Mouse (Mus musculus): ENCODE results near the gene Akr1d1.

DNA sequence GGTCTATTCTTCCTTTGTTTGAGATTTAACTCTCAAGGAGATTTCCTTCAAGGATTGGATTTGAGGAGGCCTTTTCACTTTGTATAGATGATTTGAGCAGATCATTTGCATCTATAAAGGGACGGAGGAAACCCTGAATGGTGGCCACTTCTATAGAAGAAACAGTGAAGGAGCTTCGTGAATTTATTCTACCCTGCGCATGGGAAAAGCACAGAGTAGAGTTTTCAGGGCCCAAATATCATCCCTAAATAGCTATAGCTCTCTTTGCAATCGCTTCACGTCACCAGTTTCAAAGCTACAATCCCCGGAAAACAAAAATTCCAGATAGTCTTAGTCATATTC, 63.0 kb downstream of the Akr1d1 start:
- no peak for TF ChIP-seq CTCF (IDR thresholded peaks at IDR 0.05; ENCODE audit: low read depth, low read length)
- no peak for TF ChIP-seq POLR2A (IDR thresholded peaks at IDR 0.05; ENCODE audit: borderline replicate concordance, low read depth, low read length)

Measured in bone marrow macrophage, adult 2 months (primary cell).